Mouse (Mus musculus): ENCODE measurements at regions not wholly inside any gene's neighbourhood (a gene's known extent, or its start where the extent isn't known, plus 50 kb on each side); places are given as distances from the start of the nearest gene placed in this dataset.

- no peak for DNase-seq
- no peak overlapping the region for H3K27ac ChIP-seq (ENCODE audit: control insufficient read depth, insufficient read depth, low read length)
- 63% methylated on average over 2 of the region's 2 CpGs for WGBS
- TF ChIP-seq CTCF (IDR thresholded peaks at IDR 0.05; ENCODE audit: borderline replicate concordance, control insufficient read depth, extremely low read depth, insufficient read depth, low read length, poor library complexity) (no peak), POLR2A (IDR thresholded peaks at IDR 0.05; ENCODE audit: control insufficient read depth, extremely low read depth, insufficient read depth, low read length, poor library complexity) (no peak)
- no peaks in the 10 kb centered on the region for H3K27me3 ChIP-seq (ENCODE audit: control insufficient read depth, insufficient read depth, low read length)
- H3K4me1 ChIP-seq (replicated peaks; ENCODE audit: control insufficient read depth, insufficient read depth, low read length): no peaks in the 10 kb centered on the region
- no peaks in the 10 kb centered on the region for H3K36me3 ChIP-seq (ENCODE audit: control insufficient read depth, insufficient read depth, low read length)
- H3K4me3 ChIP-seq (ENCODE audit: control insufficient read depth, insufficient read depth, low read length): no peak overlapping the region
Measured at GRCm38 (mm10) chr2:78651549-78651948, 216.4 kb upstream of the Ube2e3 start.

GRCm38 (mm10) chr2:78640361-78640760 lies 227.6 kb upstream of the Ube2e3 start:
- H3K27me3 ChIP-seq (ENCODE audit: control insufficient read depth, insufficient read depth, low read length): no peaks in the 10 kb centered on the region
- H3K27ac ChIP-seq (ENCODE audit: control insufficient read depth, insufficient read depth, low read length): no peak overlapping the region
- DNase-seq: no peak
- H3K36me3 ChIP-seq (ENCODE audit: control insufficient read depth, insufficient read depth, low read length): no peaks in the 10 kb centered on the region
- 96% methylated on average over 6 of the region's 6 CpGs for WGBS
- H3K4me3 ChIP-seq (ENCODE audit: control insufficient read depth, insufficient read depth, low read length): no peak overlapping the region
- TF ChIP-seq CTCF (IDR thresholded peaks at IDR 0.05; ENCODE audit: borderline replicate concordance, control insufficient read depth, extremely low read depth, insufficient read depth, low read length, poor library complexity): no peak
- no peak for TF ChIP-seq POLR2A (IDR thresholded peaks at IDR 0.05; ENCODE audit: control insufficient read depth, extremely low read depth, insufficient read depth, low read length, poor library complexity)
- no peaks in the 10 kb centered on the region for H3K4me1 ChIP-seq (replicated peaks; ENCODE audit: control insufficient read depth, insufficient read depth, low read length)

- Histone ChIP-seq H3K27me3 (ENCODE audit: control insufficient read depth, insufficient read depth, low read length) (no peaks in the 10 kb centered on the region), H3K4me3 (ENCODE audit: control insufficient read depth, insufficient read depth, low read length) (no peak overlapping the region), H3K27ac (ENCODE audit: control insufficient read depth, insufficient read depth, low read length) (no peak overlapping the region), H3K36me3 (ENCODE audit: control insufficient read depth, insufficient read depth, low read length) (no peaks in the 10 kb centered on the region), H3K4me1 (replicated peaks; ENCODE audit: control insufficient read depth, insufficient read depth, low read length) (no peaks in the 10 kb centered on the region)
- WGBS: 91% methylated on average over 4 of the region's 4 CpGs
- no peak for DNase-seq
- no peak for TF ChIP-seq CTCF (IDR thresholded peaks at IDR 0.05; ENCODE audit: borderline replicate concordance, control insufficient read depth, extremely low read depth, insufficient read depth, low read length, poor library complexity)
- no peak for TF ChIP-seq POLR2A (IDR thresholded peaks at IDR 0.05; ENCODE audit: control insufficient read depth, extremely low read depth, insufficient read depth, low read length, poor library complexity)
Measured at GRCm38 (mm10) chr2:78625264-78625663, 242.7 kb upstream of the Ube2e3 start.

DNA sequence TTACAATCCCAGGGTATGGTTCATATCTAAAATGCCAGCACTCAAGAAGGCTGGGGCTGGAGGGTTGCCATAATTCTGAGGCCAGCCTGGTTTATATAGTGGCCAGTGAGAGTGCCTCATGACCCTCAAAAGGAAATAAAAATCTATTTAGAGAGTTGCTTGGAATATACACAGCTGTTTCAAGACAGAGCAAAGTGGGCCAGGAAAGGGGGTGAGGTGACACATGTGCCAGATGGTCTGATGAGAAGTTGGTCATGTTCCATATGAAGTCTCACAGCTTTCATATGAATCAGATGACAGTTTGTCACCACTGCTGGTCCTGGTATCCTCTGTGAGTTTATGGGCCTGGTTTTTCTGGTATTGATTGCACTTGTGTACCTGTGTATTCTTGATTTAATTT lies 261.5 kb upstream of the Ube2e3 start:
- no peaks in the 10 kb centered on the region for H3K27me3 ChIP-seq (ENCODE audit: control insufficient read depth, insufficient read depth, low read length)
- TF ChIP-seq POLR2A (IDR thresholded peaks at IDR 0.05; ENCODE audit: control insufficient read depth, extremely low read depth, insufficient read depth, low read length, poor library complexity) (no peak), CTCF (IDR thresholded peaks at IDR 0.05; ENCODE audit: borderline replicate concordance, control insufficient read depth, extremely low read depth, insufficient read depth, low read length, poor library complexity) (no peak)
- no peaks in the 10 kb centered on the region for H3K4me1 ChIP-seq (replicated peaks; ENCODE audit: control insufficient read depth, insufficient read depth, low read length)
- no peak overlapping the region for H3K4me3 ChIP-seq (ENCODE audit: control insufficient read depth, insufficient read depth, low read length)
- H3K36me3 ChIP-seq (ENCODE audit: control insufficient read depth, insufficient read depth, low read length): no peaks in the 10 kb centered on the region
- no peak for DNase-seq
- no peak overlapping the region for H3K27ac ChIP-seq (ENCODE audit: control insufficient read depth, insufficient read depth, low read length)

DNA sequence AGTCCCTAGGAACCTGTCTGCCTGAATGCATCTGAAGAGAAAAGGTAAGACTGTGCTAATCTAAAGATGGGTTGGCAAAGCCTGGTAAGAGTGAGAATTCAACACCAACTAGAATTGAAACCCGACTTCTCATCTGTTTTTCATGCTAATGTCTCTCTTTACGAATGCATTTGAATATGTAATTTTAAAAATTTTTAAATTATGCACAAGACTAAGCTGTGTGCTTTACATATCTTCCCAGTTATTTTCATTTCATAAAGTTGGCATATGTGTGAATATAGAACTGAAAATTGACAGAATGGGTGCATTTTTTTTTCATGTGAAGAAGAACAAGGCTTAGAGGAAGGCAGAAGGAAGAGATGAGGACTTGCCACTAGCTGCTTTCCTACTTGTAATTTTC lies 267.2 kb upstream of the Ube2e3 start:
- no peak overlapping the region for H3K27ac ChIP-seq (ENCODE audit: control insufficient read depth, insufficient read depth, low read length)
- no peaks in the 10 kb centered on the region for H3K36me3 ChIP-seq (ENCODE audit: control insufficient read depth, insufficient read depth, low read length)
- H3K4me3 ChIP-seq (ENCODE audit: control insufficient read depth, insufficient read depth, low read length): no peak overlapping the region
- H3K4me1 ChIP-seq (replicated peaks; ENCODE audit: control insufficient read depth, insufficient read depth, low read length): no peaks in the 10 kb centered on the region
- WGBS: 84% methylated on average over 2 of the region's 2 CpGs
- DNase-seq: no peak
- no peaks in the 10 kb centered on the region for H3K27me3 ChIP-seq (ENCODE audit: control insufficient read depth, insufficient read depth, low read length)
- TF ChIP-seq POLR2A (IDR thresholded peaks at IDR 0.05; ENCODE audit: control insufficient read depth, extremely low read depth, insufficient read depth, low read length, poor library complexity) (no peak), CTCF (IDR thresholded peaks at IDR 0.05; ENCODE audit: borderline replicate concordance, control insufficient read depth, extremely low read depth, insufficient read depth, low read length, poor library complexity) (no peak)

GRCm38 (mm10) chr2:78598039-78598438 lies 269.9 kb upstream of the Ube2e3 start:
- no peak for TF ChIP-seq POLR2A (IDR thresholded peaks at IDR 0.05; ENCODE audit: control insufficient read depth, extremely low read depth, insufficient read depth, low read length, poor library complexity)
- no peak for TF ChIP-seq CTCF (IDR thresholded peaks at IDR 0.05; ENCODE audit: borderline replicate concordance, control insufficient read depth, extremely low read depth, insufficient read depth, low read length, poor library complexity)
- WGBS: 95% methylated on average over 8 of the region's 8 CpGs

DNA sequence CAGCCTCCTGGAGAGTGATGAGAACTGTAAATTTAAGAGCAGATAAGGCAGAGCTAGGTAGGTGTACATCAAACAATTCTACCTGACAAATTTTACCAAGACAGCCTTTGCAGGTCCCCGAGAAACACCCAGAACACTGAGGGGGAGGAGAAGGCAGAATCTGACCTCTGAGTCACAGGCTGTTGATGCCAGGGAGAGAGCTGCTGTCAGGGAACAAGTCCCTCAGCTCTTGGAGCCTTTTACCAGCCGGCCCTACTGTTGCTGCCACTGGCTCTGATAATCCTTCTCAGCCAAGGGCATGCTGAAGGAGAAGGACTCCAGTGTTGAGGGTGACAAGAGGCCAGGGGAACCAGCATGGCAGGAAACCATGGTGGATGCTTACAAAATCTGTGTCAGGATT lies 271.7 kb upstream of the Ube2e3 start:
- H3K36me3 ChIP-seq (ENCODE audit: control insufficient read depth, insufficient read depth, low read length): no peaks in the 10 kb centered on the region
- no peaks in the 10 kb centered on the region for H3K4me1 ChIP-seq (replicated peaks; ENCODE audit: control insufficient read depth, insufficient read depth, low read length)
- H3K4me3 ChIP-seq (ENCODE audit: control insufficient read depth, insufficient read depth, low read length): no peak overlapping the region
- WGBS: 92% methylated on average over 2 of the region's 2 CpGs
- TF ChIP-seq CTCF (IDR thresholded peaks at IDR 0.05; ENCODE audit: borderline replicate concordance, control insufficient read depth, extremely low read depth, insufficient read depth, low read length, poor library complexity) (no peak), POLR2A (IDR thresholded peaks at IDR 0.05; ENCODE audit: control insufficient read depth, extremely low read depth, insufficient read depth, low read length, poor library complexity) (no peak)
- H3K27me3 ChIP-seq (ENCODE audit: control insufficient read depth, insufficient read depth, low read length): no peaks in the 10 kb centered on the region
- H3K27ac ChIP-seq (ENCODE audit: control insufficient read depth, insufficient read depth, low read length): no peak overlapping the region
- DNase-seq: no peak

More at GRCm38 (mm10) chr2:78598039-78598438, 269.9 kb upstream of the Ube2e3 start:
- no peak for DNase-seq
- no peak overlapping the region for H3K27ac ChIP-seq (ENCODE audit: control insufficient read depth, insufficient read depth, low read length)
- no peak overlapping the region for H3K4me3 ChIP-seq (ENCODE audit: control insufficient read depth, insufficient read depth, low read length)
- H3K27me3 ChIP-seq (ENCODE audit: control insufficient read depth, insufficient read depth, low read length): no peaks in the 10 kb centered on the region
- H3K4me1 ChIP-seq (replicated peaks; ENCODE audit: control insufficient read depth, insufficient read depth, low read length): no peaks in the 10 kb centered on the region
- H3K36me3 ChIP-seq (ENCODE audit: control insufficient read depth, insufficient read depth, low read length): no peaks in the 10 kb centered on the region

All from thymus, adult 2 months (tissue).